Mouse (Mus musculus): ENCODE measurements at regions not wholly inside any gene's neighbourhood (a gene's known extent, or its start where the extent isn't known, plus 50 kb on each side); places are given as distances from the start of the nearest gene placed in this dataset.

GRCm38 (mm10) chr1:35889731-35890499 lies 178.3 kb upstream of the Hs6st1 start:
- TF ChIP-seq GATA4 (IDR thresholded peaks at IDR 0.05; ENCODE audit: insufficient replicate concordance, low read length) = no peak

DNA sequence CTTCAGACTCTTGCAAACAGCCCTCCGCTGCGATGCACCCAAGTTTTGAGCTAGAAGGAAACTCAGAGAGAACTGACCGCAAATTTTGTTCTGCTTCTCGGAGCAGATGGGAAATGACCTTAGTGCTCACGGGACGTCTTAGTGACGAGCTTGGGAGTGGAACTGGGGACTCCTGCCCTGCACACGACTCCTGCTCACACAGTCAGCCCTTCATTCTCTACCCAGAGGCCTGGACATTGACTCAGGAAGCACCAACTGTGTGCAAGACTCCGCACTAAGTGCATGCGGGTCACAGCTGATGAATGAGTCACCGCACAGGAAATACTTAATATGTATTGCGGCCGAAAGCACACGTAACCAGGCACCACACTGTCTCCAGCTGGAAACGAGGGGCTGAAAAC lies 177.7 kb upstream of the Hs6st1 start:
- no peak for TF ChIP-seq GATA4 (IDR thresholded peaks at IDR 0.05; ENCODE audit: insufficient replicate concordance, low read length)

- TF ChIP-seq GATA4 (IDR thresholded peaks at IDR 0.05; ENCODE audit: insufficient replicate concordance, low read length) = no peak
These were observed 168.7 kb upstream of the Hs6st1 start for GRCm38 (mm10) chr1:35899536-35899935.

DNA sequence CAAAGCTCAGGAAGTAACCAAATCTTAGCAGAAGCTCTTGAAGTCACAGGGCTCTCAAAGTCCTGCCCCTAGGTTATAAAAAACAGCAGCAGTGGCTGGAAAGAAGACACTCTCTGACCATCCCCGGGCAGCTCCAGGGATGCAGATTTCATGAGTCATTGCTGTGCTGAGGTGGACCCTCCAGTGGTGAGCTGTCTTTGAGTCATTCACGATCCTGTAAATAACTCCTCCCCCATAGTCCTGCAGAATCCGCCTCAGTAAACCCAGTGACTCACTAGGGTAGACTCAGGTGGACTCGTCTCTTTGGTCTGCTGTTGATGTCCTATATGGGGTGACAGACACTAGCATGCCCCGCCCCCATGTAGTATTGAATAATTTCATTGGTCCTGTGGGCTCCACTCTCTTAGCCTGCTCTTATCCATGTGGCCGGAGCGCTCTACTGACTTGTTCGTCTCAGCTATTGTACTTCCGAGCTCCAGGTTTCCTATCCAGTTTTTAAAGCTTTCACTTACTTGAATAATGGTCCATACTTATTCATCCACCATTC lies 164.1 kb upstream of the Hs6st1 start:
- no peak for TF ChIP-seq GATA4 (IDR thresholded peaks at IDR 0.05; ENCODE audit: insufficient replicate concordance, low read length)

- no peak for TF ChIP-seq GATA4 (IDR thresholded peaks at IDR 0.05; ENCODE audit: insufficient replicate concordance, low read length)
These were observed 154.6 kb upstream of the Hs6st1 start for GRCm38 (mm10) chr1:35913551-35913950.

DNA sequence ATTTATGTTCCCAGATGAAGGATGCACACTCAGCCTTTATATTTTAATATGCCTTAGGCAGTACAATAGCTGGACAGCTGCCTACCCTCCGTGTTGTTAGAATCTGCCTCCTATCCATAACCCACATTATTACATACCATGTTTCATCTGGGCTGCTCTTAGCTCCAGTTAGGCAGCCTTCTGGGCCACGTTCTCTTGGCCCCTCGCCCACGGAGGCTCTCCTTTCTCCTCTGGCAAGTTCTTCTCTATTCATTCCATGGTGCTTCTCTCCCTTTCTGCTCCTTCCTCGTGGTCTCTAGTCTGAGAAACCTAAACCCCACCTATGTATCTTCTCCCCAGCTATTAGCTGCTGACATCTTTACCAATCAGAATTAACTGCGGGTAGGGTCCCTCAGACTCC lies 152.7 kb upstream of the Hs6st1 start:
- TF ChIP-seq GATA4 (IDR thresholded peaks at IDR 0.05; ENCODE audit: insufficient replicate concordance, low read length) = no peak

GRCm38 (mm10) chr1:35919840-35920734 lies 148.1 kb upstream of the Hs6st1 start:
- no peak for TF ChIP-seq GATA4 (IDR thresholded peaks at IDR 0.05; ENCODE audit: insufficient replicate concordance, low read length)

- TF ChIP-seq GATA4 (IDR thresholded peaks at IDR 0.05; ENCODE audit: insufficient replicate concordance, low read length) = no peak
These were observed 143.4 kb upstream of the Hs6st1 start for GRCm38 (mm10) chr1:35924796-35925195.

- no peak for TF ChIP-seq GATA4 (IDR thresholded peaks at IDR 0.05; ENCODE audit: insufficient replicate concordance, low read length)
These were observed 142.9 kb upstream of the Hs6st1 start for GRCm38 (mm10) chr1:35925301-35925700.

- peak; percentile 28; the same call in 1 of the 2 replicates for TF ChIP-seq GATA4 (IDR thresholded peaks at IDR 0.05; ENCODE audit: insufficient replicate concordance, low read length)
These were observed 141.8 kb upstream of the Hs6st1 start for GRCm38 (mm10) chr1:35926191-35927048.

DNA sequence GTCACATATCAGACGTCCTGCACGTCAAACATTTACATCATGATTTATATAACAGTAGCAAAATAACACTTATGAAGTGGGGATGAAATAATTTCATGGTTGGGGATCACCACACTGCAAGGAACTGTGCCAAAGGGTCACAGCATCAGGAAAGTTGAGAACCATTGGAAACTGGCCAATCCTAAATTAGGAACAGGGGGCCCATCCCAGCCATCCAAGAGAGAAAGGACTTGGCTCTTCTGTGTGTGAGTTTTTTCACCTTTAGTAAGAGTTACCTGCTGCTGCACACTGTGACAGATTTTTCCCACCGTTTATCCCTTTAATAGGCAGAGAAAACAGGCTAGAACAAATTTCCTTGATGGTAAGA lies 141.2 kb upstream of the Hs6st1 start:
- TF ChIP-seq GATA4 (IDR thresholded peaks at IDR 0.05; ENCODE audit: insufficient replicate concordance, low read length) = no peak; the same call in 1 of the 2 replicates

DNA sequence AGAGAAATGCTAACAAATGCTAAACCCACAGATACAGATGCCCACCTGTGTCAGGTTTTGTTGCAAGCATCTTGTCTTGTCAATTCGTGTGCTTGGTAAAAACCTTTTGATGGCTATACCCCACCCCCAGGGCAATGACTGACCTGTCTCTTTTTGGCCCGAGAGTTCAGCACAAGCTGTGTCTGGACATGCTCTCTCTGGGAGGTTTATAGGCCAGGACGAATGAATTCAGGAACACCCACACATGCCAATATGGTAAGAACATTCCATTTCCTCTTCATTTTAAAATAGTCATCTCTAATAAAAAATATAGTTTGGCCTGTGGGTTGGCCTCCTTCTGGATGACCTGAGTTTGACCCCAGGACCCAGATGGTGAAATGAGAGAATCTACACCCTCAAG lies 137.8 kb upstream of the Hs6st1 start:
- no peak for TF ChIP-seq GATA4 (IDR thresholded peaks at IDR 0.05; ENCODE audit: insufficient replicate concordance, low read length)

- no peak for TF ChIP-seq GATA4 (IDR thresholded peaks at IDR 0.05; ENCODE audit: insufficient replicate concordance, low read length)
These were observed 137.1 kb upstream of the Hs6st1 start for GRCm38 (mm10) chr1:35931056-35931455.

GRCm38 (mm10) chr1:35933511-35933910 lies 134.7 kb upstream of the Hs6st1 start:
- TF ChIP-seq GATA4 (IDR thresholded peaks at IDR 0.05; ENCODE audit: insufficient replicate concordance, low read length) = no peak

GRCm38 (mm10) chr1:35935099-35935651 lies 133.0 kb upstream of the Hs6st1 start:
- TF ChIP-seq GATA4 (IDR thresholded peaks at IDR 0.05; ENCODE audit: insufficient replicate concordance, low read length) = no peak

All from liver, adult (tissue).